Mouse (Mus musculus): ENCODE measurements at regions not wholly inside any gene's neighbourhood (a gene's known extent, or its start where the extent isn't known, plus 50 kb on each side); places are given as distances from the start of the nearest gene placed in this dataset.
A peak's percentile ranks its signal among the peaks of the same experiment; 100 is the strongest.
"Not testable (repeated sequence)": the region's sequence is repeated elsewhere in the genome, so short reads cannot be mapped to it uniquely, and the experiment has no call there.

- ATAC-seq (replicated peaks; ENCODE audit: low FRiP score, poor library complexity, severe bottlenecking), result no peak
Measured at GRCm38 (mm10) chr3:21905384-21906073, 170.9 kb upstream of the Tbl1xr1 start.

DNA sequence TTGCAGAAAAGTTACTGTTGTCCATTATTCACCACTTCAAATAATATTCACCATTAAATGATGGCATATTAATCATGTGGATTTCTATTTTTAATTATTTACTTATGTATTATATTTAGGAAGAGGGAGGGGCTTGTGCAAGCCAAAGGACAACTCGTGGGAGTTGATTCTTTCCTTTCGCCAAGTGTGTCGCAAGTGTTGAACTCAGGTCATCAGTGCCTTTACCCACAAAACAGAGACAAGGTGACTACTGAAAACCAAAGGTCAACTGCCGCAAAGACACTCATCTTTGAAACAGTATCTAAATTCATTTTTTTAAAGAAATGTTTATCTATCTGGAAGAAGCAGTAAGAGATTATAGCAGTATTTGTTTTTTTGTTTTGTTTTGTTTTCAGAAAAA, 167.6 kb upstream of the Tbl1xr1 start:
- ATAC-seq (replicated peaks; ENCODE audit: low FRiP score, poor library complexity, severe bottlenecking), result no peak

GRCm38 (mm10) chr3:21910080-21910479, 166.4 kb upstream of the Tbl1xr1 start:
- no peak for ATAC-seq (replicated peaks; ENCODE audit: low FRiP score, poor library complexity, severe bottlenecking)

- no peak for ATAC-seq (replicated peaks; ENCODE audit: low FRiP score, poor library complexity, severe bottlenecking)
Measured at GRCm38 (mm10) chr3:21911071-21911470, 165.4 kb upstream of the Tbl1xr1 start.

DNA sequence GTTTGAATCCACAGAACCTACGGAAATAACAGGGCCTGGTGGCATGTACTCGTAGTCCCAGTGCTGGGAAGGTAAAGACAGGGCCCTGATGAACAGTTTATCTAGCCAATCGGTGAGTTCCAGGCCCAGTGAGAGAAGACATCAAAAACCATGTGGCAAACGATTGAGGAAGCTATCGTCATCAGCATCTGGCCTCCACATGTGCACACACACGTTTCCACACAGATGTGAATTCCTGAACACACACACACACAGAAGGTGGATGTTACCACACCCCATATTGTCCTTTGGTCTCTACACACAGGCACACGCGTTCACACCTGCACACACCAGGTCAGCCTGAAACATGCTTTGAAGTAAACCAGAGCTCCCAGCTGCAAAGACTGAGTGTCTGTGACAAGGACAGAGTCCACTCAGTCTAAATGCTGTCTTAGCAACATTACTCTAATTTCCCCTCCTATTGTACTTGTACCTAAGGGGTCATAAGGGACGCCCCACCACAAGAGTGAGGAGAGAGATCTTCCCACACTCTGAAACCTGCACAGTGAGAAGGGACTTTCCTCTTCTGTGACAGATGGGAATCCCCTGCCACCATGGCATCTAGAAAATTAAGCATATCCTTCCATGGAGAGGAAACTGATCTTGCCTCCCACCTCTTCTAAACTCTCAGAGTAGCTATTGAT, 159.1 kb upstream of the Tbl1xr1 start:
- ATAC-seq (replicated peaks; ENCODE audit: low FRiP score, poor library complexity, severe bottlenecking), result no peak

- no peak for ATAC-seq (replicated peaks; ENCODE audit: low FRiP score, poor library complexity, severe bottlenecking)
Measured at GRCm38 (mm10) chr3:21918431-21918830, 158.0 kb upstream of the Tbl1xr1 start.

DNA sequence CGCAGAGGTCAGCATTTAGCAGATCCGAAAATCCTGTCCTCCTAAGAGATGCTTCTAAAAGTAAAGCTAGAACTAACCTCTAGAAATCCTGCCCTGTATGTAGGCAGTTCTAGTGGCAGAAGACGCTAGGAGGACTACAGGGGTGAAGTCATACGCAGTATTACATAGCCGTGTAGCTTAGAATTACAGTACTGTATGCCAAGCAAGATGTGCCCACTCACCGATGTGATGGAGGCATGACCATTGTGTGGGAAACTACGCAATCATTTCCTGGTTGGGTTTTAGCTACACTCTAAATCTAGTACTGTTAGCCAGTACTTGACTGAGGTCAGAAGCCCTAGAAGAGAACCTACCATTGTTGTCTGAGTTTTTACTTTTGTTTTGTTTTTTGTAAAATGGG, 156.5 kb upstream of the Tbl1xr1 start:
- no peak for ATAC-seq (replicated peaks; ENCODE audit: low FRiP score, poor library complexity, severe bottlenecking)

GRCm38 (mm10) chr3:21931951-21932350, 144.5 kb upstream of the Tbl1xr1 start:
- ATAC-seq (replicated peaks; ENCODE audit: low FRiP score, poor library complexity, severe bottlenecking), result no peak

- not testable (repeated sequence) for ATAC-seq (replicated peaks; ENCODE audit: low FRiP score, poor library complexity, severe bottlenecking)
Measured at GRCm38 (mm10) chr3:21932696-21933095, 143.8 kb upstream of the Tbl1xr1 start.

DNA sequence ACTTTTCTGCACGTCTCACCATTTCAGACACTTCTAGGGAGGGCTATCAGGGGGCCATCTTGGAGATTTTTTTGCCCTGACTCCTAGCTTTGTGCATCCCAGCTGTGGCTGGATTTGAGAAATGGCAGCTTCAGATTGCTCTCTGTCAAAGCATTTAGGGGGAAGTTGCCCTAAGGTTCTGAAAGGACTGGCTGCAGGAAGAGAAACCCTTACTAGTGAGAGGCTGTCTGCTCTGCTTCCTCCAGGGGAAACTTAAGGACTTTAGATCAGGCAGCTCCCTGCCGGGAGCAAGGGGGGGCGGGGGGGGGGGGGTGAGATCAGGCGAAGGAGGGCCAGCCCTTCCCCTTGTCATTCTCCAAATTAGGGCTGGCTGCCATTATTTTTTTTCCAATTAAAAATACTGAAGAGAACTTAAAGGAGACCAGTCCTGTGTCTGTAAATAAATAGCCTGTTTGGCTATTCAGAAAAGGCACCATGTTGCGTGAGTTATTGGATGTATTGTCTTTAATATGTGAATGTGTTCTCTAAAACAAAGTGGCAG, 141.7 kb upstream of the Tbl1xr1 start:
- ATAC-seq (replicated peaks; ENCODE audit: low FRiP score, poor library complexity, severe bottlenecking), result no peak

DNA sequence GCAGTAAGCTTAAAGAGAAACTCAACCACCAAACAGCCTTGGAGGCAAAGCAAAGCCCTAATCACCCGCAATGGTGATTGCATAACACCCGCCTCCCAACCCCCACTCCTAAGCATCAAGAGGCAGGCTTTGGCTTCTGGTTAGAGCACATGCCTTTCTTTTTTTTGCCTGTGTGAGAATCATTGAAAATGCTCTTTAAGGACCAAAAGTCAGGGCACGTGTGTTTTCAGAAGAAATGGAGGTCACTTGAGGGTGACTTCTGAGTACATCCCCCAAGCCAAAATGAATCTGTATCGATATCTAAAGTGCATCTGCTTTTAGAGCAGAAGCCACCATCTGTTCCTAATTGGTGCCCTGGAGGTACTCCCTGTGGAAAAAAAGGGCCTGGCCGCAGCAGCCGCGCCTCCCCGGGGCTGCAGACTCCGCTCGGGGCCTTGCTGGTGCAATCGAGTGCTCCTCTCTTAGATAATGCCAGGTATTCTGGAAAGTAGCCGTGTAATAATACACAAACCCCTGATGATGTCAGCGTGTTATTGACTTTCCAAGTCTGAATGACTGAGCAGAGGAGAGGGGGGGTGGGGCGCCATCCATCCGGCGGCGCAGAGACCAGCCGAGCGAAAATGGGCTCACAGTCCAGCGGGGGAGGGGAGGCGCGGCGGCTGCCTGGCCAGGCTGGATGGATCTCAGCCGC, 140.7 kb upstream of the Tbl1xr1 start:
- ATAC-seq (replicated peaks; ENCODE audit: low FRiP score, poor library complexity, severe bottlenecking), result peak; percentile 68

DNA sequence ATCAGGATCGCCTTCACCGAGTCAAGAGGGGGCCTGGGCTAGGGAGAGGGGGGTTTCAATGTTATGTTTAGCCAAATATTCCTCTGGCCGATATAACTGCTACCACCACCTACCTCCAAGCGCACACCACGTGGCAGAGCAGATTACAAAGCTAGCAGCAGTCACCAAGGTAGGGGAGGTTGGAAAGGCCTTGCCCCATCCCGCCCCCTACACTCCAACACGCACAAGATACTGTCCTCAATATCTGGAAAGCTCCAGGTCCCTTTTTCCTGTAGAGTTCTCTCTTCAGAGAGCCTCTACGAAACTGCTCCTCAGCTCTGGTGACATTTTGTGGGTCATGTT, 140.2 kb upstream of the Tbl1xr1 start:
- no peak for ATAC-seq (replicated peaks; ENCODE audit: low FRiP score, poor library complexity, severe bottlenecking)

- ATAC-seq (replicated peaks; ENCODE audit: low FRiP score, poor library complexity, severe bottlenecking), result 0 out of 2 replicates have a peak, but pooled peaks have one; percentile 22
Measured at GRCm38 (mm10) chr3:21936616-21937015, 139.8 kb upstream of the Tbl1xr1 start.

GRCm38 (mm10) chr3:21937281-21938035, 139.0 kb upstream of the Tbl1xr1 start:
- no peak for ATAC-seq (replicated peaks; ENCODE audit: low FRiP score, poor library complexity, severe bottlenecking)

DNA sequence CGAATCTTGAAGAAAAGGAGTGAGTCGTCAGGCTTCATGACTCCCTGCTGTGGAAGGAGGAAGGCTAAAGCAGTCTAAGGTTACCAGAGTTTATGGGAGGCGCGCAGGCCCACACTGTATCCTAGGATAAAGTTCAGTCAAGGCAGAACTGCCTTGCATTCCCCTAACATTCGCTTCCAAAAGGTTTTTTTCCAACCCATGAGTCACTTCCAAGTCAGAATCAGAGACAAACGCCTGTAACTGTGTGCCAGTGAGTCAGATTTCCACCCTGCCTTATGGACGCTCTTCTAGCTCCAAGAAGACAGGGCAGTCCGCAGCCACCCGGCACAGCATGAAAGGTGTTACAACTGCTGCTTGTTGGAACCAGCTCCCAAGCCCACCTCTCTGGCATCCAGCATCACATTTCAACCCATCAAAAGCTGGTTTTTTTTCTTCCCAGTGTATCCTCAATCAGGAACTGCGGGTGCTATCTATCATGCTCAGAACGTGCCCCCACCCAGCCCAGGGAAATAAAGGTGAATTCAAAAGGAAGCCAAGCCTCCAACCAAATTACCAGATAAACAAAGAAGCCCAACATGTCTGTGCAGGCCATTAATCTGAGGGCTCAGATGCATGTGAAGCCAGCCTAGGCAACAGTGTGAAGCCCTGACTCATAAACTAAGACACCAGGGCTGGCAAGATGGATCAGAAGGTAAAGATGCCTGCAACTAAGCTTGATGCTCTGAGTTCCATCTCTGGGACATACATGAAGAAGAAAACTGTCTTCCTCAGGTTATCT, 138.2 kb upstream of the Tbl1xr1 start:
- no peak for ATAC-seq (replicated peaks; ENCODE audit: low FRiP score, poor library complexity, severe bottlenecking)

GRCm38 (mm10) chr3:21939738-21940137, 136.7 kb upstream of the Tbl1xr1 start:
- no peak for ATAC-seq (replicated peaks; ENCODE audit: low FRiP score, poor library complexity, severe bottlenecking)

DNA sequence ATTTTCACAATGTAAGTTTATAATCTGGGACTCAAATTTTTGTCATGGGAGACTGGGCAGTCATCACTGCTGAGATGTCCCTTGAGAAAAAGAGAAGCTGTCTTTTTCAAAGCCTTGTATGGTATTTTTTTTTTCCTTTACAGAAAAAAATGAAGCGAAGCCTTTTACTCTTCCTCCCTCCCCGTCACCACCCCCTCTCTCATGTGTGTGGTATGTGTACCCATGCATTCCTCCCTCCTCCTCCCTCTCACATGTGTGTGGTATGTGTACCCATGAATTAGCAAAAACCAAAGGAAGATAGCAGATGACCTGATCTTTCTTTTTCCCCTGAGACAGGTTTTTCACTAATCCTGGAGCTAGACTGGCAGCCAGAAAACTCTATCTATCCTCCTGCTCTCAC, 134.9 kb upstream of the Tbl1xr1 start:
- no peak for ATAC-seq (replicated peaks; ENCODE audit: low FRiP score, poor library complexity, severe bottlenecking)

DNA sequence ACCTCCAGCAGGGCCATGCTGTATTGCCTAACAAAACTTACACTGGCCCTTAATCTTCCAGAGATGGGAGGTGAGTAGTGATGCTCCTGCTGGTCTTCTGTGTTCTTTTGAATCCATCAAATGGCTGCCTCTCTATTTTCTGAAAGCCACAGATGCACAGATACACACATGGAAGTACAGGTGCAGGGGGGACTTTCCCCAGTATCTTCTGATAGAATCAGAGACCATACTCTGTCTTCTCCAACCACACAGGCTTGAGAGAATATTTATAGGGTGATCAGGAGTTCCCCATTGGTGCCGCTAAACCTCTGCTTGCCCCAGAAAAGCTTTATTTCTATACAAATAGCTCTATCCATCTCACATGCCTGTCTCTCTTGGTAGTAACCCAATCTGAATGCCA, 133.5 kb upstream of the Tbl1xr1 start:
- no peak for ATAC-seq (replicated peaks; ENCODE audit: low FRiP score, poor library complexity, severe bottlenecking)

GRCm38 (mm10) chr3:21945775-21946174, 130.7 kb upstream of the Tbl1xr1 start:
- no peak for ATAC-seq (replicated peaks; ENCODE audit: low FRiP score, poor library complexity, severe bottlenecking)
